Mouse (Mus musculus) CD4-positive, CD25-positive, alpha-beta regulatory T cell, adult 2 months (primary cell): ENCODE data around the gene Ank3.
A peak's percentile ranks its signal among the peaks of the same experiment; 100 is the strongest.

Experiments
- DNase-seq: peaks from one replicate; pipeline ENCODE4 v3.0.0-alpha.2; 2012; ENCODE audit warnings: low read depth, low spot score

Ank3 gene

GRCm38 (mm10) chr10:69656321-69656720 lies 257.7 kb downstream of the Ank3 start:
- DNase-seq = peak; percentile 50

- DNase-seq = no peak
Measured at GRCm38 (mm10) chr10:69659818-69660217, 261.2 kb downstream of the Ank3 start.

DNA sequence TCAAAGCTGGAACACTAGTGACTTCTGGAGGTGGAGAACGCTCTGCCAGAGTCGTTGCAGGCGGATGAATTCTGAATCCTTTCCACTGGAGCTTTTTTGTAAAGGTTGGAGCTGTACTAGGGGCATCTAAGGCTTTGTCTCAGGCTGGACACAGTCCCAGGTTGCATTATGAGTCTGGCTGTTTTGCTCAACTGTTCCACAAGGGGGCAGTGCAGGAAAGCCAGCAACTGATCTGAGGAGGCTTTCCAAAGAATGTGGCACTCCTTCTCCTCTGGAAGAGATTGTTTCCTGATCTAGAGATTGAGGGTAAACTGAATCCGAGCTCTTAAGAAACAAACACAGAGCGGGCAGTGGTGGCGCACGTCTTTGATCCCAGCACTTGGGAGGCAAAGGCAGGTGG lies 263.8 kb downstream of the Ank3 start:
- DNase-seq = peak; percentile 43

DNA sequence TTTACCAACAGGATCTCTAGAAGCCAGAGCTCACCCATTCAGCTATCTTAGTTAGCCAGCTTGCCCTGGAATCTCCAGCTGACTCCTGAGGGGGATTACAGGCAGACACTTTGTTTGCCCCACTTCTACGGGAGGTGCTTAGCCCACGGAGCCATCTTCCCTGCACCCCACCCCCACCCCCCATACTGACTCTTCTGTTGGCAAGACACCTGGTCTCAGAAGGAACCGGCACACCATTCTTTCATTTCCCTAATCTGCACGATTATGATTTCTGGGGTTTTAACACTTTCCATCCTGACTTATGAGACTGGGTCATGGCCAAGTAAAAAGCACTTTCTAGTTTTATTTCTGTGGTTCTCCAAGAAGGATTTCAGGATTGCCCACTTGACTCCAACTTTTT lies 268.9 kb downstream of the Ank3 start:
- DNase-seq = no peak

- DNase-seq = no peak
Measured at GRCm38 (mm10) chr10:69670496-69670895, 271.9 kb downstream of the Ank3 start.

GRCm38 (mm10) chr10:69670959-69671358 lies 272.4 kb downstream of the Ank3 start:
- DNase-seq = no peak

- DNase-seq = no peak
Measured at GRCm38 (mm10) chr10:69671505-69671904, 272.9 kb downstream of the Ank3 start.

DNA sequence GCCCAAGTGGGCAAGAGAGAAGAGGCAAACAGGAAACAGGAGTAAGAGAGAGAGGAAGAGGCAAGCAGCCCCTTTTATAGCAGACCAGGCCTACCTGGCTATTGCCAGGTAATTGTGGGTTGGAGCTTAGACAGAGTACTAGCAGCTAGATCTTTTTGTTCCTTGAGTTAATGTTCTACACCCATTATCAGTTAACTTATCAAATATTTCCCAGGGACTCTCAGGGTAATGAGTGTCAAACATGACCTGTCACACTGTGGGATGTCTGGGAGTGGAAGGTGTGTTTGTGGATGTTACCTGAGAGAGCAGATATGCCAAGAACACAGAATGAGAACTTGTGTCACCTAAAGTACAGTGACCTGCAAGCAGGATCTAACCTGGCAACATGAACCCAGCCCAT lies 274.0 kb downstream of the Ank3 start:
- DNase-seq = no peak

DNA sequence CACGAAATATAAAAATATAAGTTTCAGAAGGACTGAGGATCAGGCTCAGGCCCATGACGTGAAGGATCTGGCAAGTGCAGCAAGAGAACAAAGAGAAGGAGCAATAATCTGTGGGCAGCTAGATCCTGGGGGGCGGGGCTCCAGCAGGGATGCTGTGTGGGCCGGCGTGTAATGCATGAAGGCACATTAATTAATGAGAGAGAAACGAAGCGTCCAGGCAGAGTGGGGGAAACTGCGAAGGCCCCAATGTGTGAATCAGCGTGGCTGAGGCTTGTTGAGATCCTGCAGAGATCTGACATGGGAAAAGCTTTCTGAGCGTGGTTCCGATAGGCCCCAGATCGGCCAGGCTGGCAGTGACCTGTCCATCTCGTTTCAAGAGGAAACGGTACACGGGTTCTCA lies 279.7 kb downstream of the Ank3 start:
- DNase-seq = no peak

DNA sequence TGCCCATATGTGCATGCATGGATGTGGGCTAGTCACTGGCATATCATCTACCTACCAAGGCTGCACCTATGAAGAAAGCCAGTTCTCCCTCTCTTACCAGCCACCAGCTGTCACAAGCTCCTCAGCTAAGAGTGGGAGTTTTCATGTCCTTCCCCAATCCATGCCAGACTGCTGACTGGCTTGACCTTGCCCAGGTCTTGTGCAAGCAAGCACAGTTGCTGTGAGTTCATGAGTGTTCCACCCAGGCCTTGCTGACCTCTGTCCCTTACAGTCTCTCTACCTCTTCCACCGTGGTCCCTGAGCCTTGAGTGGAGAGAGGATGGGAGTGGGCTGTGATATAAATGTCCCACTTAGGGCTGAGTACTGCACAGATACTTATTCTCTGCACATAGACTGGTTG lies 287.8 kb downstream of the Ank3 start:
- no peak for DNase-seq

- DNase-seq = no peak
Measured at GRCm38 (mm10) chr10:69689096-69689495, 290.5 kb downstream of the Ank3 start.

GRCm38 (mm10) chr10:69690131-69690960 lies 291.8 kb downstream of the Ank3 start:
- DNase-seq = no peak

DNA sequence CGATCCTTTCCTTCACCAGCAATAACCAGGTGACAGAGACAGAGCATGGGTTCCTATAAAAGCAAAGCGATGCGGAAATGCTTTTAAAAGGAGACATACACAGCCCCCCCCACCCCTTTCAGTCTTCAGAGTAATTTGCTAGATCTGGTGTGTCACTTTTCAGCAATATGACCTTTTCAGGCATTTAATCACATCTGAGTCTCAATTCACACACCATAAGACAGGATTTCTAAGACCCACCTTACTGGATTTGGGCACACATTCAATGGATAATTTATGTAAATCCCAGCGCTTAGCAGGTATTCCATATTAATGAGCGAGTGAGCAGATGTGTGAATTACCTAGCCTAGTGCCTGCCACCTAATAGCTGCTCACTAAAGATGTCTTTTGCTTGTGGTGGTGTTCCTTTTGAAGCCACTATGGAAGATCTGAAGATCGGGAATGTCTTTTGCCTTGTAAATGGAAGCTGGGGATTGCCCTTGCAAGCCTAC lies 292.4 kb downstream of the Ank3 start:
- no peak for DNase-seq

- no peak for DNase-seq
Measured at GRCm38 (mm10) chr10:69696019-69696418, 297.4 kb downstream of the Ank3 start.

- no peak for DNase-seq
Measured at GRCm38 (mm10) chr10:69698699-69699098, 300.1 kb downstream of the Ank3 start.

DNA sequence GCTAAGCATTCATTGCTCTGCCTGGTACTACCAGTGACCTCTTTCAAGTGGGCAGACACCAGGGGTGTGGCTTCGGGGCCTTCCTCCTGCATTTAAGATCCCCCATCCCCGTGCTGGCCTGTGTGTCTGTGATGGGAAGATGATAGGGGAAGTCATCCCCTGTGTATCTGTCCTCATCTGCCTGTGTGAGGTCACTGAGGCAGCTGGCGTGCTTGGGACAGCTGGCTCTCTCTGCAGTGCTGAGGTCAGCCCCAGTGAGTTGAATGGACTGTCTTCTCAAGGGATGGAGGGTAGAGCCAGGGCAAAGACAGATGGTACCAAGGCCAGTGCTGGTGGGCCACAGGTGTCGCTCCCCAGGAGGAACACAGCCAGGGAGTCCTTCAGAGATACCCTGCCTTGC lies 302.7 kb downstream of the Ank3 start:
- DNase-seq = no peak

DNA sequence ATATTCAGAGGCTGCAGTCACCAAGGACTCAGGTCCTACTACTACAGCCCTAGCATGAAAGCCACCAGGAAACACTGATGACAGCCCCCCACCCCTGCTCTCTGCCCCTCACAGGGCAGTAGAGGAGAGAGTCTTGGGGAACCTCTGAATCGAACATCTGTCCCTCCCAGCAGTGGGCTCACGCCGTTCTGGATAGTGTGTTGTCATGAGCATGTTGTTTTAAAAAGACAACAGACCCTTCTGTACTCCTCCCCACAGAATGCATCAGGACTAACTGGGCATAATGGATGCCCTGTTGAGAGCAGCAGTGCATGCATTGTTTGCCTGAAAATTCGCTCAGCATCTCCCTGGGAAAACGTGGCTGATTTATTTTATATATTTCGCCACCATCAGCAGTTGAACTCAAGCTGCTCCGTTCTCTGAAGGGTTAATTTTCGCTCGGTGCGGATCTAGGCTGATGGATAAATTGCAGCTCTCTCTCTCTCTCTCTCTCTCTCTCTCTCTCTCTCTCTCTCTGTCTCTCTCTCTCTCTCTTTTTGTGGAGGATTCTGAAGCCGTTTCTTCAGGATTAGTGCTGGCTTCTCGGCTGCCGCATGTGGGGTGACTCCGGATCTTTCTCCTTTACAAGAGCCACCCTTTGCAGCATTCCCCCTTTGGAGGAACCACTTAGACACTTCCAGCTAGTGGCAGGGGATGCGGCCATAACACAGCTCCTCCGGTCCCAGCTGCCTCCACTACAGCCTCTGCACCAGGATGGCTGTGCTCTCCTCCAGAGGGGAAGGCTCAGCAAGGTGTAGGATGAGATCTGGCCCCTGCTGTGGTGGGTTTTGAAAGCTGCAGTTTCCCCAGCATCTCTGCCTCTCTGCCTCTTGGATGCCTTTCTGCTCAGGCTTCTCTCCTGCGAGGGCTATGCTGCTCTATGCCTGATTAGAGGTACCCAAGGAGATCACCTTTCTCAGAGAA lies 307.5 kb downstream of the Ank3 start:
- no peak for DNase-seq

DNA sequence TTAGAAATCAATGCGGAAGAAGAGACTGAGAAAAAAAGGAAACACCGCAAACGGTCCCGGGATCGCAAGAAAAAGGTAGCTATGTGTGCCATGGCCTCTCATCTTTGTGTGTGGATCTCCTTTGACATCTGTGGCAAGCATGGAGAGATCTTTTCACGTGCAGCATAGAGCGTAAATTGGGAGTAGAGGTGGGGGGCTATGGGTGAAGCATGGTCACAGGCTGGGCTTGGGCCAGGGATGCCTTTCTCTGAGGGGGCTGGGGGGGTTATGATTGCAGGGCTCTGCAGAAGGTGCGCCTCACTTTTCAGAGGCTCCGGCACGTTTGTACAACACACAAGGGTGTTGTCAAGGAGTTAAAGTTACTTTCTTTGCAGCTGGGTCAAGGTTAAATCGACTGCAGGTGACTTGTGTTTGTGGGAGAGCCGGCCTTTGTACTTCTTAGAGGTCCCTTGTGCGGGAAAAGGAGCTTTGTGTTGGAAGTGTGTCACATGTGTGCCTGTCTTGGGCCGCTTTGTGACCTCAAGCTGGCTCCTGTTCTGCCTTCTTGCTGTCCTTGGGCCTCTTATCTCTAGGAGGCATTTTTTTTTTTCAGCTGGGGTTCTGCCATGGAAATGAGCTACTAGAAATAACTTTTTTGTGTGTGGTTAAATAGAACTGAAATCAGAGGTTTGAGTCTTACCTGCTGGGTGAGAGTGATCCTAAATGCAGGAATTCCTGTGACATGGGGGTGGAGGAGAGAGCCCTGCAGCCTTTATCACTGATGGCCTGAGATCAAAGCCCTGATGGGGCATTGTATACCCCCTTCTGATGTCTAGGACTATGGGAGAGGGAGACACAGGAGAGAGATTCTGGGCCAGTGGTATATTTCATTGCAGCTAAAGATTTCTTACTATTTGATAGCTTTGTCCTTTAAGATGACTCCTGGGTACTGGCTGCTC lies 308.5 kb downstream of the Ank3 start:
- no peak for DNase-seq

DNA sequence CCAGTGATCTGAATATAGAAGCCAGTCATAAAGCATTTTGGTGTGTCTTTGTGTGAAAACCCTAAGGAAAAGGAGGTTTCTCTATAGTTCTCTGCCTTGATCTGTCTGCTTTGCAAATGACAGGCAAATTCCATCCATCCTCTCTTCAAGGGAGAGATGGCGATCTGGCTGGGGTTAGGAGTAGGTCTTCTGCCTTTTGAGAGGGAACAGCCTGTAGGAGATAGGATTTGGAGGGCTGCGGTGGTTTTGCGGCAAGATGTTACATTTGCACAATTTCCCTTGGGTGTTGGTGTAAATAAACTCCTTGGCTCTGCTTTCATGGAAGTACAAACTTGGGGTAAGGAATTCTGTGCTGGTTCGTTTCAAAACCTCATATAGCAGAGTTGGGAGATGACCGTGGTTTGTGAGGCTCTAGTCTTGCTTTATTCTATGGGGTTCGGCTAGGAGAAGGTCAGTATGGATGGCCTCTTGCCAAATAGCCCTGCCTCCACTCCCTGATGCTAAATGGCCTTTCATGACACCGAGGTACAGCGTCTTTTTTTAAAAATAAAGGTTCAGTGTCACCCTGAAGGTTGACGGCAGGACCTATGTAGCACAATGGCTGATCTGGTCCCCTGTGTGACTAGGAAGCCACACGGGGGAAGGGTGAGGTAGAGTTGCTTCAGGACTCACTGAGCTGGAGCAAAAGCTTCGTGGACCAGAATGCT lies 309.4 kb downstream of the Ank3 start:
- no peak for DNase-seq

DNA sequence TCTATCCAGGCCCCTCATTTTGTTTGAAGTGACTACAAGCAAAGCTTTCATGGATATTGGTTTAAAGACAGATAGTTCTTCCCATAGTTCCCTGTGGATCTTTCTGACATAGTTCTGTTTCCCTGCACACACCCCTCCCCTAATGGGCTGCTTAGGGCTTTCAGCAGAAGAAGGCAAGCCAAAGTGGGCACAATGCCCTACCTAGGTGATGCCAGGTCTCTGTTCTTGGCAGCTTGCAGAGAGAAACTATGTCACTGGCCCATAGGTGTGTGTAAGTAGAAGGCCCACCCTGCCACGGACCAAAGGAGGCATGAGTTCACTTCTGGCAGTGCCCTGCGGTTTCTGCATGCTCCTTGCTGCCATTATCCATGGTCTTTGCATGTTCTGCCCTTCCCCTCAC lies 311.1 kb downstream of the Ank3 start:
- no peak for DNase-seq

GRCm38 (mm10) chr10:69710802-69711201 lies 312.2 kb downstream of the Ank3 start:
- no peak for DNase-seq
